Mouse (Mus musculus) left cerebral cortex, postnatal 10 days (tissue): ENCODE measurements around the gene Cbr1. TPM values are rescaled to one million over a fixed set of nuclear protein-coding genes. Genes with fewer than 3 reads are reported as not detected.
"Not testable (repeated sequence)": the region's sequence is repeated elsewhere in the genome, so short reads cannot be mapped to it uniquely, and the experiment has no call there.

ENCODE experiments used
- DNase-seq, 2 experiments: peaks; one replicate each; pipeline ENCODE4 v3.0.0; 2021 to 2022; ENCODE audit warnings: low spot score in 2 of 2, mixed read lengths in 1 of 2; ENCODE audit errors: extremely low spot score in 1 of 2
- intact Hi-C: fragments of 180-260 bp; cut with DNase I; formaldehyde crosslinking; loops from one replicate; pipeline ENCODE4 v1.15.1; 2025
- total RNA-seq, 2 experiments: library from RNA; stranded (reverse); gene quantifications; 2 replicates each; pipeline ENCODE4 v1.2.3; 2021

The Cbr1 gene
- total RNA-seq, 2 experiments from 2014 or later, result 61.2 to 63.3 TPM

DNA sequence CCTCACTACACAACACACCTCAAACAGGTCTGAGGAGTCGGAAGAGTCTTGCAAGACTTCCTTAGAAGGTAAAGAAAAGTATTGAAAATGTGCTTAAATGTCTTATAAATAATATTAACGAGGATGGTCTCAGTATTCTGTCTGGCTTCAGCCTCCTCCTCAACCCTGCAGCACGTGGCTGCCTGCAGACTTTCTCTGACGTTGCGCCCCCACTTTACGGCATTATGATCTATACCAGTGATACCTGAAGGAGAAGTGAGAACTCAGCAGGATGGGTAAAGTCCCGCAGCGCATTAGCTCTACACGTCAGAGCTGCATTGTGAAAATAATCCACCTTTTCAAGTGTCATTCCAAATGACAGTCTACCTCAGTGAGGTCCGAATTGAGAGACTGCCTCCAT, 11.2 kb upstream of the Cbr1 start:
- intact Hi-C loops, result no loop called here
- DNase-seq, result no peak

DNA sequence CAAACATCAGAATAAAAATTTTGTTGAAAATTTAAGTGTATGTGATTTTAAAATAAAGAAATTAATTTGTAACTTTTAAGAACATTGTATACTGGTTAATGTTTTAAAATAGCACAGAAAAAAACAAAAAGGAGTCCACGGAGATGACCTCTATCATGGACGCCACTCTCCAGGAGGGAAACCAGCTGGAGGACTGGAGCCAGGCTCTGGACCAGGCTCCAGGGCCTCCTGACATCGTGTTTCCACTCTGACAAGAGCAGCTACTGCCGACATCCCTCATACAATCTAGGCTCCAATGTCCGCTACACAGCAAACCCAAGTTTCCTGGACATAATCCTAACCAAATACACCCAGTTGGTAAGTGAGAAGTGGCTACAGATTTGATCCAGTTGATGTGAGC, 9.9 kb upstream of the Cbr1 start:
- no peak for DNase-seq
- intact Hi-C loops, result no loop called here

DNA sequence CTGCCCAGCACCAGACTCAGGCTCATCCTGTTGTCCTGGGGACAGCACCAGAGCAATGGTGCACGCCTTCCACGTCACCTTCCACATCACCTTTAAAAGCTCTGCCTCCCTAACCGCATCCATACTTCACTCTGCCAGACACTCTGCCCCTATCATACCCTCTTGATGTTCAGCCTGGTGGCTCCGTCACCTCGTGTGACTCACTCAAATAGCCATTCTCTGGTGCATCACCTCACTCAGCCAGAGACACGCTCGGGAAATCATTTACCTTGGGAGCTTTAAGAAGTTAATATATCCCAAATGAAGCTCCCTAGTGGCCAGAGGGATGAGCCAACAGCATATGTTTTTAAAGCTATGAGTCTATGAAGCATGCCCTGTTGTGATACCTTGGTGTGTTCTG, 8.8 kb upstream of the Cbr1 start:
- DNase-seq, result no peak
- intact Hi-C loops, result no loop called here

DNA sequence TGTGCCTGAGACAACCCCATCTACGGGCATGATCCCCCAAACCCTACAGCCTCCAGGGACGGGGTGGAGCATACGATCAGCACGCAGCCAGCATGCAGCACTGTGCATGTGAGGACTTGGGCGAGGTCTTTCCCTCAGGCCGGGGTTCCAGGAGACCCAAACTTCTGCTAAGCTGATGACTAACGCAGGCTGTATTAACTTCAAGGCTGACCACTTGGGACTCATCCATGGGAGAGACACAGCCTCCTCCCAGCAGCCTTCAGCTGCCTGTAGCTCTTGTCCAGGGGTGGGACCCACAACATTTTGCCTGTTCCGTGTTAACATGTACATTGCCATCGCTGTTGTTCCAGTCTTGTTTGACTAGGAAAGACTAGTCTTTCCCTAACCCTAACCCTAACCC, 8.1 kb upstream of the Cbr1 start:
- DNase-seq, result no peak
- intact Hi-C loops, result no loop called here

DNA sequence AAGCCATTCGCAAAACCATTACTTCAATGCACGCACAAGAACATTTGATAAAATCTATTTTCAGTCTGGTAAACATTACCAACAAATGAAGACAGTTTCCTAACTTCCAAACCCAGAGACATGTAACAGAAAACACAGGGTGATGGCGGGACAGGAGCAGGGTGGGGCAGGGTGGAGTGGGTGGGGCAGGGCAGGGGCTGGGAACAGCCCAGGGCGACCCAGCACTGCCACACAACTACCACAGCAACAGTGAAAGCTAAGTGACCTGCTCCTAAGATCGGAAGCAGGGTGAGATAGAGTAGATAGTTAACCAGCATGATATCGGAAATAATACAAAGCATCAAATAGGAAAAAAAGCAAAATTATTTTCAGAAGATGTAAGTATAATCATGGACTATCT, 6.2 kb upstream of the Cbr1 start:
- no peak for DNase-seq
- intact Hi-C loops, result no loop called here

DNA sequence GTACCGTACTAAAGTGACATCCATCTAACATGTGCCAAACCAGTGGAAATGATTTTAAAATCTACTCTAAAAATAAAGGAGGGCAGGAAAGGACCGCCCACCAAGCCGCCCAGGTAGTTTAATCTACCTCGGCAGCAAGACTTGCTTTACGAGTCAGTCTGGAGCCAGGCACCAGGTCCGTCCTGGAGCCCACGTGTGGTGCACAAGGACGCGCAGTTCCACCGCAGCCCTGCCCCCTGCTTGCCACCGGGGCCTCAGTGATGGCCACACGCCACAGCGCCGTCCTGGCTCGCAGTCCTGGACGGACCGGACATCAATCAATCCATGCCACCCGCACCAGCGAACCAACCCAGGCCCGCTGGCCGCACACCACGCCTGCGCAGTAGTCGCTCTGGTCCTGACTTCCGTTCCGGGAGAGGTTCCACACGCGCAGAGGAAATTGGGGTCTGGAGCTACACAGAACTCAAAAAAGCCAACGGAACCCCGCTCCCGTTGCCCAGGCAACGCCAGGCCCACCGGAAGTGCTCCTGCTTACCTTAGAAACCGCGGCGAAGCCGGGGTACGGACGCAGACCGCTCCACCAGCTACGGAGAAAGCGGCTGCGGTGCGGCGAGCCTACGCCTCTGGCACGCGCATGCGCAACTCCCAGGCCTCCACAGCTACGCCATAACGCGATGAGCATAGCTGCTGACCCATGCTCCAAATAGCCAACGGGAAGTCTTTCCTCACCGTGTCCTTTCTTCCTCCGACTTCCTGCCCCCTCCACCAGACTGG, 2.0 kb upstream of the Cbr1 start, which contains the start of gene Setd4:
Setd4 (minus strand) TSS at position 625 of the 774 bp plus-strand sequence.
- DNase-seq, result peak; percentile 95
- intact Hi-C loops, result no loop called here

DNA sequence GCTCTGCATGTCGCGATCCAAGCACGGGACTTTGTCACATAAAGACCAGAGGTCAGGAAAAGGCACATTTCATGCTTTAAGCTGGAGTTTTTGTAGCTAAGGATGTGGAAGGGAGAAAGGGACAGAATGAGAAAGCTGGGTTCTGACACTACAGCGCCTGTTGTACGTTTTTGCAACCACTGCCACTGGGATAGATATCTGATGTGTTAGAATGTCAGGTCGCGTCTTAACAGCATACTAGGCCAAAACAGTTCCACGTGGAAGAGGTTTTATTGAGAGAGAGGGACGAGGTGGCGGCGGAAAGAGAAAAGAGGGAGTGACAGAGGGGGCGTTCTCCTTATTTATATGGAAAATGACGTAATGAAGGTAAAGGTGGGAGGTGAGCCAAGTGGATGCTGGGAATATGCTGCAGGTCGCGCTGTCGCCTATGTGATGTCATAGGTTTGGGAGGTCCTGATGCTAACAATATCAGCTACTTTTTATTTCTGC, 1.1 kb upstream of the Cbr1 start:
- peak in 1 of 2 experiments; percentile 56 for DNase-seq
- intact Hi-C loops, result no loop called here

DNA sequence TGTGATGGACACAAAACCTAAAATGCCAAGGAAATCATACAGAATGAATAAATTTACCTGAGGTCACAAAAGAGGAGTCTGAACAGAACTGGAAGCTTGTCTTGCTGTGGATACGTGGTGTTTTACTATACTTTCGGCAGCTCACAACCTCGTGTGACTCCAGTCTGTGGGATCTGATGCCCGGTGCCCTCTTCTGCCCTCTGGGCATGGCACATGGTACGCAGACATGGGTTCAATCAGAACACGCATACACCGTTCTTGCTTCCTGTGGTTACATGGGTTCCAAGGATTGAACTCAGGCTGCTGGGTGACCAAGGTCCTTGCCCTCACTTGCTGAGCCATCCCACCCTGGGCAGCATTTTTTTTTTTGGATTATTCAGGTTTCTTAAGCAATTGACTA, 493 bp downstream of the Cbr1 start:
- intact Hi-C loops, result no loop called here
- DNase-seq, result no peak

DNA sequence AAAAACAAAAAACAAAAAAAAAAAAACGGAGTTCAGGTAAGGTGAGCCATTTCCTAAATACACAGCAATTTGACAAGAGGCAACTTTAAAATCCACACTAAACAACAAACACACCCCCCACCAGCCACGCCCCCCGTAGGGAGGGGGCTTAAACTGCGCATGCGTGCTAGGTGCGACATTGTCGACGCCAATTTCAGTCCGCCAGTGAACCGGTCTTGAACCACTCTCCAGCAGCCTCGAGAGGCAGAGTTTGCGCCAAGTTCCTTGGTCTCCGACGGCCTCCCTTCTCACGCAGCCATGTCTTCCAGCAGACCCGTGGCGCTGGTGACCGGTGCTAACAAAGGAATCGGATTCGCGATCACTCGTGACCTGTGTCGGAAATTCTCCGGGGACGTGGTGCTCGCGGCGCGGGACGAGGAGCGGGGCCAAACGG, 2.0 kb downstream of the Cbr1 start:
- peak; percentile 75 to 87 for DNase-seq
- intact Hi-C loops, result no loop called here

DNA sequence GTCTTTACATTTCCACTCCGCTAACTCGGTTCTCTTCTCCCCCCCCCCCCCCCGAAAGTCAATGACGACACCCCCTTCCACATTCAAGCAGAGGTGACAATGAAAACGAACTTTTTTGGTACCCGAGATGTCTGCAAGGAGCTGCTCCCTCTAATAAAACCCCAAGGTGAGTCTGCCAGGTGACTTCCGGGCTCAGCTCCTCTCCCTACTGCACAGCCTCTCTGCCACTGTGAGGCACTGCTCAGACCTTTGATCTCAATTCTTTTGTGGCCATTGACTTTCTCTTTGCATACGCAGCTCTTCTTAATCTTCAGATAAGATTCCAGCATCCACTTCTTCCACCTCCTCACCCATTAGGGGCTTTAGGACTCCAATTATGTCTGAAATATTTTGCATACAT, 3.1 kb downstream of the Cbr1 start:
- no peak for DNase-seq
- intact Hi-C loops, result no loop called here

DNA sequence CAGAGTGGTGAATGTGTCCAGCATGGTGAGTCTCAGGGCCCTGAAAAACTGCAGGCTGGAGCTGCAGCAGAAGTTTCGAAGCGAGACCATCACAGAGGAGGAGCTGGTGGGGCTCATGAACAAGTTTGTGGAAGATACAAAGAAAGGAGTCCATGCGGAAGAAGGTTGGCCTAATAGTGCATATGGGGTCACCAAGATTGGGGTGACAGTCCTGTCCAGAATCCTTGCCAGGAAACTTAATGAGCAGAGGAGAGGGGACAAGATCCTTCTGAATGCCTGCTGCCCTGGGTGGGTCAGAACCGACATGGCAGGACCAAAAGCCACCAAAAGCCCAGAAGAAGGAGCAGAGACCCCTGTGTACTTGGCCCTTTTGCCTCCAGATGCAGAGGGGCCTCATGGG, 4.1 kb downstream of the Cbr1 start:
- no peak for DNase-seq
- intact Hi-C loops, result no loop called here

DNA sequence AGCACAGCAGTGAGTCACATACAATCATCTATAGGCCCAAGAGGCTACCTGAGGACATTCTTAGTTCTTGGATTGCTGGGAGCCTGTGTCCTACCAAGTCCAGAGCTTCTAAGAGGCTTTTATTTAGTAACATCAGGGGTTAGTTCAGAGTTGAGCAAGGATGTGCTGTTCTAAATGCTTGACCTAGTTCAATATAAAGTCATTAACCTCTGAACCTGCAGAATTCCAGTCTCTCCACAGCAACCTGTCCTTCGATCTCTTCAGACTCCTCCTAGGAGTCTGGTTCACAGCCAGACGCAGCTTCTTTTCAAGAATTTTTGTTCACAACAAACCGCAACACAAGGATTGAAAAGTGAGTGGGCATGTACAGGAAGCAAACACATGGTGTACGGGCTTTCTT, 5.3 kb downstream of the Cbr1 start:
- no peak for DNase-seq
- intact Hi-C loops, result no loop called here

DNA sequence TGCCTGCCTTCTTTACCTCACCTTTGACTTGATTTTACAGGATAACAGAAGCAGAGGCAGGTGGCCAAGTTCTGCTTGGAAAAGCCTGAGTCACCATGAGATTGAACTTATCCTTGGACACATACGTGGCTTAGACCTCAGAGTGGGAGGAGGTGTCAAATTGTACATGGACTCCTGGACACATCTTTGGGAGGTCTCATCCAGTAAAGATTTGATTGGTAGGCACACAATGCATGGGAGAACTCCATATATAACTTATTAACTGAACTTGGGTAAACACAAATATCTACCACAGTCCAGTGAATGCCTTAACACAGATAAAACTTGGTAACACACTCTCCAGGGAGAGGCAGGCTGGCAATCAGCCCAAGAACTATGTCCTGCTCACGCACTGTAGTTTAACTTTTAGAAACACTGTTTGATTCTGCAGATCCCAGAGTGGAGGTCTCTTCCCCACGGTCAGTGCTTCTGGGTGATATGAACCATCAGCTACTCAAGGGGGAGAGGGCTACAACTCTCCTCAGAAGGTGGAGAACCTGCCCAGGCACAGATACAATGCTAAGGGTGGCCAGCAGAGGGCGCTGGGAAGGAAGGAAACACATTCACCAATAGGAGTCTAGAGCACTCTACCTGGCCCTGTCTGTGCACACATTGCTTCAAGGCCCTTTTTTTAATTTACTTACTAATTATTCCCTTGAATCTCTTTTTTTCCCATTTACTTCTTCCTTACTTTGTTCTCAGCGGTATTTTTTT, 9.6 kb downstream of the Cbr1 start:
- intact Hi-C loops, result no loop called here
- DNase-seq, result peak in 1 of 2 experiments; percentile 59

DNA sequence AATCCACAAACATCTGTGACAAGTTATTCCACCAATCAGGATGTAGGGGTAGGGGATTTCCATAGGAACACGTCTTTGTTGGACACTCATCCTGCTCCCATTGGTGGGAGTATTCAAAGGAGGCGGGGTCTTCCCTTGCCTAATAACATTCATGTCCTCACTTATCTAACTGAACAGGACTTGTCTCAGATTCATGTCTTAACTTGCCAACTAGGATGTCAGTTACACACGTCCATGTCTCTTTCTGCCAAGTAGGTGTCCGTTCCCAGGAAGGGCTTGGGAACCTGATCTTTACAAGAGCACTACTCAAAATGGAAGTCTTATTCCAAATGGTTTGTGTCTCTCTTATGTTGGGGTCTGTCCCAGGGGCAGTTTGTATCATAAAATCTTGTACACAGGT, 18.1 kb downstream of the Cbr1 start:
- intact Hi-C loops, DNase-seq: not testable (repeated sequence)

DNA sequence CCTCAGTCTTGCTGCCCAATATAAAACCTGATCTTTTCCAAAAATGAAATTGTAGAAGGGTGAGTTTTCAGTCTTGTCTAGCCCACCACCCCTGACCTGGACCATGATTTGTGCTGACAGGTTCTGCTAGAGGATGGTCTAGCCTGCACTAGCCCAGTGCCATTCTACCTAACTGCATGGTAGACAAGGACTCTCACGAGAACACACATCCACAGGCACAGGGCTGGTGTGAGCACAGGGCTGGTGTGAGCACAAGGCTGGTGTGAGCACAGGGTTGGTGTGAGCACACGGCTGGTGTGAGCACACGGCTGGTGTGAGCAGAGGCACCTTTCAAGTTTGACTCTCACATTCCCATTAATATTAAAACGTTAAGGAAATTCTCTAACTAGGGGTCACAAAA, 19.0 kb downstream of the Cbr1 start:
- no peak for DNase-seq
- intact Hi-C loops, result loop anchor here (5.0 kb wide), 1 partner anchor 38 kb away; no protein-coding TSS in a partner anchor

DNA sequence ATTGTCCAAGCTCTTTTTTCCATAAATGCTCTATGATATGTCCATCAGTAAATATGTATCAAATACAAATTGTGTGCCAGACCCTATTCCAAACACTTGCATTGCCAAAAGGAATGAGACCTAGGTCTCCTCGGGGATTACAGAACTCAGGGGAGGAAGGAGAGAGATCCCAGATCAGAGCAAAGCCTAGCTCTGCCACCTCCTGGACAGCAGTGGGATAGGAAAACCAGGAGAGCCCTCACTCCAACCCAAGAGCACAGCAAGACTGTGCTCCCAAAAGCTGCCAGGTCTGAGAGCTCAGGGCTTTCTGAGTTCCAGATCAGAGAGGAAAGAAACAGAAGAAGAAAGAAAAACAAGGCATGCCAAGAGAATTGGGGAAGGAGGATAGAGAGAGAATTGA, 21.1 kb downstream of the Cbr1 start:
- intact Hi-C loops, result loop anchor here (5.0 kb wide), 1 partner anchor 36 kb away; no protein-coding TSS in a partner anchor
- DNase-seq, result peak in 1 of 2 experiments; percentile 34

DNA sequence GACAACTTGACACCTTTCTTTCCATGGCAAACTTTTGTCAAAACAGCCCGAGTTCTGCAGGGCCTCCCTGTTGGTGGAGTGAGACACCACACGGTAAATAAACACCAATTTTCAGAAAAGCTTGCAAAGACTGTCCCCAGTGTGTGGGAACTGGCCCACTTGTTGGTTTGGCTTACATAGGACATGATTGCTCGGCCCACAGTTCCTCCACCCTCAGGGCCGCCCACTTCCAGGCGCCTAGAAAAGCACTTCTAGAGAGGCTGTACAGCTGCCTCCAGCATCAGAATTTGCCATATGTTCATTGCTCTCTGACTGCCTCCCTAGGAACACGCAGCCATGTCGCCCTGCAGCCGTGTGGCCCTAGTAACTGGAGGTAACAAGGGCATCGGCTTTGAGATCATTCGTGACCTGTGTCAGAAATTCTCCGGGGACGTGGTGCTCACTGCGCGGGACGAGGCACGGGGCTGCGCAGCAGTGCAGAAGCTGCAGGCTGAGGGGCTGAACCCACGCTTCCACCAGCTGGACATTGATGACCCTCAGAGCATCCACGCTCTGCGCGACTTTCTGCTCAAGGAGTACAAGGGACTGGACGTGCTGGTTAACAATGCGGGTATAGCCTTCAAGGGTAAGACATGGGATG, 22.2 kb downstream of the Cbr1 start, which contains the start of gene Gm5678:
Gm5678 (plus strand) TSS at position 337 of the 640 bp plus-strand sequence.
- DNase-seq, result no peak
- intact Hi-C loops, result loop anchor here (5.0 kb wide), 1 partner anchor 34 kb away; no protein-coding TSS in a partner anchor

DNA sequence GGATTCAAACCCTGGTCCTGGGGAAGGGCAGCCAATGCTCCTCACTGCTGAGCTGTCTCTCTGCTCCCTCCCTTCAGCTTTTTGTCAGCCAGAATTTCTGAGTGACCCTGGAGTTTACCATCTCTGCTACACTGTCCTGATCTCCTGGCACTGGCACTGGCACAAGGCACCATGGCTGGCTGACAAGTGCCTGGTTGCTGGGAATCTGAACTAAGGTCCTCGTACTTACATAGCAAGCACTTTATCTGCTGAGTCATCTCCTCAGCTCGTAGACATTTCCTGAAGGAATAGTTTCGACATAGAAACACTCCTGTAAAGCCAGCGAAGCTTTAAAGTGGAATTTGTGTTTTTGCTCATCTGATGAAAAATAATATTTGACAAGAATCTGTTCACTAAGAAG, 38.4 kb downstream of the Cbr1 start:
- intact Hi-C loops, result no loop called here
- no peak for DNase-seq

DNA sequence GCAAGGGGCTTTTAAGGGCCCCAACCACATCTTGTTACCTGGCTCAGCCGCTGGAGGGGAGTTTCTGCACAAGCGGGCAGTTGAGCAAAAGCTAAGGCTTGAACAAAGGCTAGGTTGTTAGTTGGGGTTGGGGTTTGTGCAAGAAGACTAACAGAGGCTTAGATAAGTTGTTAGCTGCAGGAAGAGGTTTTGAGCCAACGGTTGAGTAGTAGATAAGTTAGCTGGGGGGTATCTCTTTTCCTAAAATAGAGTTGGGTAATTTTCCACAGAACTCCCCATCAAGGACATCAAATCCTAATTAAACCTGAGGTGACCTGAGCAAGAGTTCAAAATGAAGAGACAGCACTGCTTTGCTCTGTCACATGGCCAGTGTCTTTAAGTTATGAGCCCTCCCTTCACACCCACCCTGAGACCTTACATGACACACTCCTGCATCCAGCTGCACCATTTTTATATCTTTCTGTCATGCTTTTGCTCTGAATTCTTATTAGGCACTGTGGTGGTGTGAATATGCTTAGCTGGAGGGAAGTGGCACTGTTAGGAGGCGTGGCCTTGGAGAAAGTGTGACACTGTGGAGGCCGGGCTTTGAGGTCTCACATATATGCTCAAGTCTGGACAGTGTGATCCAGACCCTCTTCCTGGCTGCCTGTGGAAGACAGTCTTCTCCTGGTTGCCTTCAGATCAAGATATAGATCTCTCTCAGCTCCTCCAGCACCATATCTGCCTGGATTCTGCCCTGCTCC, 43.0 kb downstream of the Cbr1 start:
- no peak for DNase-seq
- intact Hi-C loops, result no loop called here
